Mouse (Mus musculus) NIH3T3 (cell line): ENCODE data around the gene Limch1.

ENCODE experiments used
- DNase-seq: peaks from one replicate; pipeline ENCODE4 v3.0.0-alpha.2; 2012; ENCODE audit warnings: low read depth

The Limch1 gene

DNA sequence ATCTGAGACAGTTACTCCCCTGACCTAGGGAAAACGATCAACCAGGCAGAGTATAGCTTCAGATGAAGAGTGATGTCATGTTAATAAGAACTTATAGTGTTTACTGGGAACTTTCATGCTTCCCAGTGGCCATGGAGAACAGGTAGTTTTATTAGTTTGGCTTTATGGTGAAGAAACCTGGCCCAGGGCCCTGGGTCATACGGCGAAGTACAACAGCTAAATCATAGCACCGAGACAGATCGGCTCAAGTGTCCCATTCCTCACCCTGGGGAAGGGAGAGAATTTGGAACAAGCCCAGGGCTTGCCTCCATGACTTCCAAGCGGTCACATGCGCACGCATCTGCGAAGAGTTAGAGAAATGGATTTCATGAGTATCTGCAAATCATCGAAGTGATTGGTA lies 84.6 kb downstream of the Limch1 start:
- no peak for DNase-seq

DNA sequence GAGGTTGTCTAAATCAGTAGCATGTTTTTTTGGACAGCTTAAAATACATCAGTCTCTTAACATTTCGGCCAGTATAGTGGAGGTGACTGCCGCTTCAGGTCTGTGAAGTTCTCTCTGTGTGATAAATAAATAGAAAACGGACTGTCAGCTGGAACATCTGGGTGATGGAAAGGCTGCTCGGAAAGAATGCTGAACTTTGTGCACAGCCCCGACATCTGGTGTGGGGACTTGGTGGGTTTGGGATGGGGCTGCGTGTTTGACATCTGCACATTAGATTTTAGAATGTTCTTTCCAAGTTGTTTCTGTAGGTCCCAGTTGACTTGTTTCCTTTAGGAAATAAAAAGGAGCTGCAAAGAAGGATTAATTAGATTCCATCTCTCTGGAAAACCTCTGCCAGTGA lies 89.1 kb downstream of the Limch1 start:
- no peak for DNase-seq

DNA sequence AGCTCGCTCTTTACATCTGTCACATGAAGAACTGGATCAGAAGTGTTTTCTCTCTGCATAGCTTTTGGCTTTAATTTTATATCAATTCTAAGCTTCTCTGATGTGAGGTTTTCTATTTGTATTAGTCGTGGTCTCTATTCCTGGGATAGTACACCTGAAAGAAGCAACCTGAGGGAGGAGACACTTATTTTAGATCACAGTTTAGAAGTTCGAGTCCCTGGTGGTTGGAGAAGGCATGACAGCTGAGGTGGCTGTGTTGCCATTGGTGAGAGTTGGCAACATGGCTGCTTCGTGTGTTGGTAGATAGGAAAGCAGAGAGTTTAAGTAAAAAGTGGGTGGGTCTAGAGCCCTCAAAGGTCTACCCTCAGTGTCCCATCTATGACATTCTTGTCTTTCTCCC lies 91.3 kb downstream of the Limch1 start:
- DNase-seq: no peak

DNA sequence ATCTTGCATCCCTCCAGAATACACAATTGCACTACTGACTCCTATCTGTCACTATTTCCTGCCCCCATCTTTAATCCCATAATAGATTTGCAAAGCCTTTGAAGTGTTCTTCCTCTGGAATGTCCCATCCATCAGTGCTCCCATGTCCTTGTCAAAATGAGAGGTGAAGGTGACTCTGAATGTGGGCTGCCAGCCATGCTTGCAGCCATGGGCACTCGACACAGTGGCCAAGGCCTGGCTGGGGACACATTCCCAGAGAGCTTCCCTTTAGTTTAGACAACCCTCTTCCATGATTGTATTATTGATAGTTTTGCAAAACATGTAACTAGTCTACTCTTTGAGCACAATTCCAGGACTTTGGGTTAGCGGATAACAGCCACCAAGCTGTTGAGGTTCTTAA lies 96.3 kb downstream of the Limch1 start:
- no peak for DNase-seq

DNA sequence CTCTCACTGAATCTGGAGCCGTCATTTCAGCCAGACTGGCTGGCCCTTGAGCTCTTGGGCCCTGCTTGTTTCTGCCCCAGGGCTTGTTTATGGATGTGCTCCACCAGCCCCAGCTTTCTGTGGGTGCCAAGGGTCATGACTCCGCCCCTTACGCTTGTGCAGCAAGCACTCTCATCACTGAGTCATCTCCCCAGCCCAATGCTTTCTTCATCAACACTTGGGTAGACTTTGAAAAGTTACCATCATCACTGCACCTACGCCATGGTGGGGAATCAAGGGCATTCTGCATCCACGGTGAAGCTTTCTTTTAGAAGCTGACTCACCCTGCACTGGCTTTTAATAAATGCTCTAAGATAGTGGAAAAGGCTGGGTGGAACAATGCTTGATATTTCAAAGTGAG lies 97.1 kb downstream of the Limch1 start:
- peak; percentile 5 for DNase-seq

DNA sequence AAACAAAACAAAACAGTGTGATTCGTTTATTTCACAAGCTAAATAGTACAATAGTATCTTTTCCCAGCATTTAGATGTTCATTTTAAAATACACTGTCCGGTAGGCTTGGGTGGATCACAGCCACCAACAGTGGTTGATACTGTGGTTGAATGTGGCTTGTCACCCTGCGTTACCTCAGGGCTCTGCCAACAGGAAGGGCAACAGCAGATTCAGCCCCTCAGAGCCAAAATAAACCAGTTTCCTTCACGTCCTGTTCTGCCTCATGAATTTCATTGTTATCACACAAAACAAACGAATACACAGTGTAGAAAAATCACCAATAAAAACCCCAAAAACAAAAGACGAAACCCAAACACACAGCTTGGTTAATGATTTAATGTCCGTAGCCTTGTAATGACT lies 102.5 kb downstream of the Limch1 start:
- no peak for DNase-seq

DNA sequence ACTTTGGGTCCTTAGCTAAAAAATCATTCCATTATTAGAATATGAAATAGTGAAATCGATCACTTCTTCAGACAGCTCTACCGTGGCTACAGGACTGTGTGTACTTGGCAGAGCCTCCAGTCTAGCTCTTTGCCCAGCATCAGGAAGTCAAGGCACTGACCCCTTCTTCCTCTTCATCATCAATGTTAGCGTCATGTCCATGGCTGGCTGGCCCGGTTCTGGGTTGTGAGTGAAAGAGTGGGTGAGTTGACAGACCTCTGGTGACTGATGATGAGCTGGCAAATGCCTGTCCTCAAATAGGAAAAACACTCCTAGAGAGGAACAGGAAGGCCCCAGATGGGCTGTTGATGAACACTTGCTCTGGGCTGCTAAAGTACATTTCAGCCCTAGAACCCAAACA lies 103.5 kb downstream of the Limch1 start:
- DNase-seq: no peak

DNA sequence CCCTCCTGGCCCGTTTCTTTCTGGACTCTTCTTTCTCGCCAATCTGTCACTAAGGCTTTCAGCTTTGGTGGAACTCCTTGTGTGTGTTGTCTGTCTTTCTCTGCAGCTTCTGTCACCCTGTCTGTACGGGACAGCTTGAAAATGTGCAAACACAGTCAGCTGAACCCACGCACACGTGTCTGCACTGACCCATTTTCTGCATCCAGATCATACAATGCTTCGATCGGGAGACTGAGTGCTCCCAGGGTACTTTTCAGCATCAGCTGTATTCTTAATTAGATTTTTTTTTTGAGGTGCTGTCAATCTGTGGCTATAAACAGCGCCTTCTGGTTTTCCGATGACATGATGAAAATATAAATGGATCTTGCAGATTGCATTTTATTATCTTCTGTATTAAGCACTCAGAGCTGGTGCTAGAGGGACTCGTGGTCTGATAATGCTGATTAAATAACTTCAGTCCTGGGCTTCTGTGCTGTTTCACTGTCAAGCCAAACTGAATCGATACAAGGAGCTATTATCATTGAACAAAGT lies 105.2 kb downstream of the Limch1 start:
- no peak for DNase-seq

DNA sequence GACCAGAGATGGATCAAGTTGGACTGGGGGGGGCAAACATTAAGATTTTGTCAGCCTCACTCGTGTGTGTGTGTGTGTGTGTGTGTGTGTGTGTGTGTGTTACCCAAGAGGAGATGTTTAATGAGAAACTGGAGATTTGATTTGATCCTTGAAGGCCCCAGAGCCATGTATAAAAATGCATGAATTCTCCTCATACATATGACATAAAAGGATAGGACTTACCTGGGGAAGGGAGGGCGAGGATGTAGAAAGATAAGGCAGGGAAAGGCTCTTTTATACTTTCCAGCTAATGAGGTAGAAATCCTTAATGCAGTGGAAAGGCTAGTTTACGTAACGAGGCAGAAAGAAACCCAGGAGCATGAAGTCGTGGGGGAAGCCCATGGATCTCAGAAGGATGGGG lies 106.1 kb downstream of the Limch1 start:
- DNase-seq: no peak

DNA sequence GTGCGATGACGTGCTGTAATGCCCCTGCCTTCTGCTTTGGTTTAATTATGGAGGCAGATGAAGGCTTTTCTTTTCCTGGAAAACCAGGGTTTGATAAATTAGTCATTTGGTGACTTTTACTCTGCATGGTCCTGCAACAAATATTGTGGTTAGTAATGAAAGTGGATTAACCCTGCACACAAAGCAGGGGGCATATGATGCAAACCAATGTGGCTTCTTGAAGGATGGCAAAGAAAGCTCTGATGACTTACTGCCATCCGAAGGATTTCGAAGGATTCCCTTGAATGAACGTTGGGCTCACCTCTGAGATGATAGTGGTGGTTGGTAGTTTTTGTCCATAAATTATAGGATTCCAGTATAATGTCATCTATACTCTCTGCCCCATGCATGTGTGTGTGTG lies 108.6 kb downstream of the Limch1 start:
- DNase-seq: no peak

DNA sequence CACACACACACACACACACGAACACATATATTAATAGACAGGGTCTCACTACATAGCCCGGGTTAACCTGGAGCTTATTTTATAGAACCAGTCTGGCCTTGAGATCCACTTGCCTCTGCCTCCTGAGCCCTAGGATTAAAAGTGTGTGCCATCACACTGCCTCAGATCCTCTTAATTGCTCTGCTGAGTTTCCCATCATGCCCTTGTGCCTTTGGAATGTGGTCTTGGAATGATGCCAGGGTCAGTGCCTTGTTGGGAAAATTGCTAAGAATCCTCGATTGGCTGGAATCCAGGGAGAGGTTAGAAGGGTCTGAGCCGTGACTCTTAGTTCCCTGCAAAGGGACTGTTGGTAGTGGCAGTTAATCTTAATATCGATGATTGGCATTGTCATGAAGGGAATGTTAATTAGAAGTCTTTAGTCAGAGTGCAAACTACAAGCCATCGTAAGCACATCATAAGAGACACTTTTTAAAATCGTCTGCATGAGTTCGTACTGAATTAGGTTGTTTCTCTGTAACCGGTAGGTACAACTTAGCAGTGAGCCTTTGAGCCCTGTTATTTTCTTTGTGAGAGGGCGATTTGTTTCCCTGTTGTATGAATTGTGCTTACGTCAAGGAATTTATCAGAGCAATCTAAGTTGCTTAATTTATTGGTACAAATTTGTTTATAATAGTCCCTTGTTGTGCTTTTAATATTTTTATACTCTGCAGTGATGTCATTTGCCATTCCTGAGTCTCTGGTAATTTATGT lies 109.9 kb downstream of the Limch1 start:
- DNase-seq: no peak

DNA sequence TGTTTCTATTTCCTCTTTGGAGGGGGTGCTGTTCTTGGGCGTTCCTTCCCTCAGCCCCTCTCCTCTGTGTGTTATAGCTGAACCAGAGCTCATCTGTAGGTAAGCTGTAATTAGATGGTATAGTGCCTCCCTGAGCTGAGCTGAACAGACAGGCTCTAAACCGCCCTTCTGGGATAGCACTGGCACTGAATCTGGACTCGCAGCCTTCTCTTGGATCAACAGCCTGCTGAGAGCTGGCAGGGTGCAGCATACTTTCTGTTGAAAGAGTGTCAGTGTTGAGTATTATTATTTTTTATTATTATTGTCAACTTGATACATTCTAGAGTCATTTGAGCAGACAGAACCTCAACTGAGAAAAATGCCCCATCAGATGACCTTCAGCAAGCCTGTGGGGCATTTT lies 113.9 kb downstream of the Limch1 start:
- no peak for DNase-seq

DNA sequence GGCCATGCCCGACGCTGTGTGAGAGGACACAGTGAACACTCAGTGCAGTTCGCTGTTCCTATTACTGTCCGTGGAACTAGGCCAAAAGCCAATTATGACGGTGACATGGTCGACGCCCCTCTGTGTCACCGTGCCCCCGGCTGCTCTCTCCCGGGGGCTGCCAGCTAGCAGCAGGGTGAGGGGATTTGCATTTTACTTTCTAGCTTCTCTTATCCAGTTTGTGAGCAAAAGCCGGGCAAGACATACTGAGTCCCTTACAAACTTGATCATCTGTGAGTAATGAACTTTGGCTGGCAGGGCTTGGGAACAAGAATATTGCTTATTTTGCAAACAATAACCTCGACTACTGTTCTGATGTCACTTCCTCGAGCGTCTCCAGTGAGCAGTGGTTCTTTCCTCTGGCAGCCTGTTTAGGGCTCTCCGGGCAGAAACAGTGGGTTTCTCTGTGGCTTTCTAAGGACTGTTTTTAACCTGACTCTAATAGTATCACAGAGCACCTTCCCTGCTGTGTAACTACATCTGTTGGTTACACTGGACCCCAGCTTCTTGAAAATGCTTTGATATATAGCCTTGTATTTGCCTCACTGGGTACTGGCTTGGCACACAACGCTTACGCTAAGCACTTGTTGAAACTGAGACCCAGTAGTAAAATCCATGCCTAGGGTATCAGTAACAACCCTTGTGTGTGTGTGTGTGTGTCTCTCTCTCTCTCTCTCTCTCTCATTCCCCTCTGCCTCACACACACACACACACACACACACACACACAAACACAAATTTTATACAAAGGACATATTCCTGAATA lies 115.8 kb downstream of the Limch1 start:
- DNase-seq: no peak

DNA sequence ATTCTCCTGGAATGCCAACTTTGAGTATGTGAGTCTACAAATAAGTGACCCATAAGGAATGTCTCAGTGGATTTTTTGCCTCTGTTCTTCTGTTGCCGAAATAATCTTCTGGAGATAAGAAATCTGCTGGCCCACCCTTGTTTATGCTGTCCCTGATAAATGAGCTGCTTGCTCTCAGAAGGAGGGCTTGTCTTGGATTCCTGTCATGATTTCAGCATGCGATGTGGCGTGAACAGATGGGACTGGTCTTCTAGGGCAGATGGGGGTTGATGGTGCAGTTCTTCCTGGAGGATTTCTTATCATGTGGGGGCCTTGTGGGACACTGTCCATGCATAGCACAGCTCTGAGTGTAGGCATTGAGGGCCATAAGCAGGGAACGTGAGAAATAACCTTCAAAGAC lies 116.5 kb downstream of the Limch1 start:
- no peak for DNase-seq

DNA sequence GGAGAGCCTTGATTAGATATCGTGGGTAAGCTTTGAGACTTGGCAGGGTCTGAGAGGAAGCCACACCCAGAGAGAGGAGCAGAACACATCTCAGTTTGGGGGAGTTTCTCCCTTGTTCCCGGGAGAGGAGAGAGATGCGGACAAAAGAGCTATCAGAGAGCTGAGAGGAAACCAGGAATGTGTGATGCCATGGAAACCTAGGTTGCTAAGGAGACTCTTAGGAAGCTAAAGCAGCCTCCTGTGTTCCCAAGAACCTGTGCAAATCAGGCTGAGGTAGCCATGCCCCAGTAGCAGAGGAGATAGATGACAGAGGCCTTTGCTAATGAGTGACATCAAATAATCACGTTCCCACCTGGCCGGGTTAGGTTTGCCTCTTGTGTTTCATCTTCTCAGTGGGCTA lies 119.6 kb downstream of the Limch1 start:
- no peak for DNase-seq

DNA sequence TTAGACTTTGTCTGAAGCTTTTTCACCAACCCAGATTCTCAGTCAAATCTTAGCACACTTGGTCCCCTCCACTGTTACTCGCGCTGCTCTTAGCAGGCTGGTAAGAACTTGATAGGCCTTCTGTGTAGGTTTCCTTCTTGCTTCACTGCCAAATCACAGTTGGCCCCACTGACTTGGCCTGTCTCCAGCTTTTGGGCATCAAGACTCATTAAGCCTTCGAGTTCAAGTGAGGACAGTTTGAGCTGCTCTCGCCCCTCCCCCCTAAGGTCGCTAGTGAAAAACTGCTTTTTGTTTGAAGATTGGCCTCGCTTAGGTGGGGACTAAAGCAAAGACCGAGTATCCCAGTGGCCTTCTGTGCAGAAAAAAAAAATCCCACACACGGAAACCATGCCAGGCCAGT lies 120.4 kb downstream of the Limch1 start:
- no peak for DNase-seq

DNA sequence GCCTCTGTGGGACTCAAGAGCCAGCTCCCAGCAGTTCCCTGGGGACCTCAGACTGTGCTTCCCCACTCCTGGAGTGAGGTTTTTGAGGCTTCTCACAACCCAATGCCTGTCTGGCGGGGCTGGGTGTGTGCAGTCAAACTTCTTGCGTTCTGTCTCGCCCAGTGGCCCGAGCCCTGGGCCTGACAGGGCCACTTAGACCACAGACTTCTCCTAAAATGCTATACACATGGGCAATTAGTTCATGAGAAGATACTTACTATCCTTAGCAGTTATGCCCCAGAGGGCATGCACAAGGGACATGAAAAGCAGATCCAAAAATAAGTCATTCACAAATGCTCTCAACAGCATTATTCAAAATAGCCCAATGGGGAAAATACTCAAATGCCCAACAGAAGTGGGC lies 123.9 kb downstream of the Limch1 start:
- DNase-seq: no peak

DNA sequence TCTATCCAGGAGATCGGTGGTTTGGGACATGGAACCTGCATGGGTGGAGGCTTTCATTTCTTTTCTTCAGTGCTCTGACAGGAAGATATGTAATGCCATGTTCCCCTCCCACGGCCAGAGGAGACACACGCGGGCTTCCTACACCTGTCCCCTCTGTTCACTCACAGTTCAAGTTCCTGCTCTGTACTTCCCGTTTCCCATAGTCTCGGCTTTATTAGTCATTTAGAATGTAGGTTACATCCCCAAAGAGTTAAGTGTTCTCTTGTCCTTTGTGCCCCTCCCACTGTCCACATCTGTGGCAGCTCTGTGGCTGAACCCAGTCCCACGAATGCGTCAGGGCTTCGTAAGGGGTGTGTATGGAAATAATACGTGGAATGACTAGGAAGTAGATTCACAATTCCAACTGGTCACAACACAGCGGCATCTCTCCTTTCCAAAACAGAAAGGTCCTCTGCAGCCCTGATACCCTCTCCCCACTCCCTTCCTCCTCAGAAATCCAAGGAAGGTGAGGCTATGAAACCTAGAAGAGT lies 126.0 kb downstream of the Limch1 start:
- no peak for DNase-seq

DNA sequence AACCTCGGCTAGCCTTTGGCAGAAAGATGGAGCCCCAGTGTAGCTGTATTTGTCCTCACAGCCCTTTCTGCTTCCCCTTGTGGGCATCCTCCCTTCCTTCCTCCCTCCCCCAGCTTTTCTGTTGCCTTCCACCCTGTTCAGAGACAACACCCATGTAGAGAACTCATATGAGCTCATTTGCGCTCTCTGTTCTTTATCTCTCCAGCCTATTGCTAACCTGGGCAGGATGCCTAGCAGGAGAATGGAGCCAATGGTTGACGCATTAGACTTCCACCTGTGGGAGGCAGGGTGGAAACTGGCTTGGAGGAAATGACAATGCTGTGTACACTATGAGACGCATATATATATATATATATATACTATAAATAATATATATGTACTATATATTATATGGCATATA lies 126.4 kb downstream of the Limch1 start:
- no peak for DNase-seq

DNA sequence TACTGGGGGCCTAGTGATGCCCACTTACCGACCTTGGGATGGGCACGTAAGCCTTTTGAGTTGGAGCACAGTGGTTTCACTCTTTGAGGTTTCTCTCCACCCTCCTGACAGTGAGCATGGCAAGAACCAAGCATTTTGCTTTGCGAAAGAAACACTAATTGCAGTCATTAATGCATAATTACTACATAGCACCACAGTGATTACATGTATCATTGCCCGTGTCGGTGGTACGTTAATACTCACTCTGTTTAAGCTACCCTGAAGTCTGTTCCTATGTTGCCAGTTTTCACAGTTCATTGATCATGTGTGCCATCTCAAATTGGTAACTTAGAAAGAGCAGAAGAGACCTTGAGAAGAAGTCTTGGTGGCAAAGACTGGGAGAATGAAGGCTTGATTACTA lies 127.1 kb downstream of the Limch1 start:
- DNase-seq: no peak

DNA sequence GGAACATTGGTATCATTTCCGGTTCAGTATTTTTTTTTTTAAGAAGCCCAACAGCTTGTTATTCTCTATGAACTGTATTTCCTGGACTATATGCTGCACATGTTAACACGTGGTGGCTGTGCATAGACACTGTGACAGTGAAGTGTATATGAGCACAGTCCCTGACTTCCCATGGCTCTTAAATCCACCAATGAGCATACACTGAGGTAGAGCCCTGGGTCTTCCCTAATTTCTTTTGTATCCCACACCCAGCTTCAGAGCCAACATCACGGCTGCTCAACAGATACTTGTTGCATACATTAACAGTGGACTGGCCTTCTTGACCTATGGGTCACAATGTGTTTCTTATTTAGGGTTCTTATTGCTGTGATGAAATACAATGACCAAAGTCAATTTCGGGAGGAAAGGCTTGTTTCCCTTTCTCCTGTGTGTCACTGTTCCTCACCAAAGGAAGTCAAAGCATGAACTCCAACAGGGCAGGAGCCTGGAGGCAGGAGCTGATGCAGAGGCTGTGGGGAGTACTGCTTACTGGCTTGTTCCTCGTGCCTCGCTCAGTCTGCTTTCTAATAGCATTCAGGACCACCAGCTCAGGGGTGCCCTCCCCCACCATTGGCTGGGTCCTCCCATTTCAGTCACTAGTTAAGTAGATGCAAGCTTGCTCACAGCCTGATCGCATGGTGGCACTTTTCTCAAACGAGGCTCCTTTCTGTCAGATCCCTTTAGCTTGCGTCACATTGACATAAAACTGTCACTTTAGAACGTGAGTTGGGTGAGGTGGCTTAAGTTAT lies 130.6 kb downstream of the Limch1 start:
- DNase-seq: no peak

DNA sequence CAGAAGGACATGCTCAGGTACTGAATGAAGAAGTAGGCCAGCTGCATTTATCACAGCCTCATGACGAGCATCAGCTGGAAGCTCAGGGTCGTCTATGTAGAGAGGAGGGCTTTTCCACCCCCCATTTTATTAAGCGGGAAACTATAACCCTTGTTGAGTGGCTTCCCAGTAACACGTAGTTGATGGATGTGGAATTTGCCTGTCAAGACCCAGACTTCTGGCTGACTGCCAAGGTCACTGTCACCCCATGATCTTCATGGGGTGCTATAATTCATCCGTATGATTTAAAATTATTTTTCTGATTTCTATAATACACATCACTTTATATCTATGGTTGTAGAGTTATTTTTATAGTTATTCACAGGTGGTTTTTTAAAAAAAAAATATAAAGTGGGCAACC lies 131.4 kb downstream of the Limch1 start:
- no peak for DNase-seq
